Mouse (Mus musculus) forebrain, embryonic 11.5 days (tissue): Measurements from ENCODE around the gene Ppp1r15a. TPM values are rescaled to one million over a fixed set of nuclear protein-coding genes. Genes with fewer than 3 reads are reported as not detected.
"Not testable (repeated sequence)": the region's sequence is repeated elsewhere in the genome, so short reads cannot be mapped to it uniquely, and the experiment has no call there.

Experiments used
- ATAC-seq: fragments of 200-750 bp; cut with Nextera tagmentation; replicated peaks from 2 replicates; pipeline ENCODE4 v1.8.0; 2017; ENCODE audit warnings: moderate TSS enrichment; ENCODE audit not compliant: low FRiP score
- DNase-seq: peaks from one replicate; pipeline ENCODE4 v3.0.0-alpha.2; 2017; ENCODE audit warnings: low spot score
- H3K27ac ChIP-seq: fragments of 300-500 bp; sonication (generic); 2 replicates; pipeline ENCODE4 v1.5.1; 2014; ENCODE audit warnings: low read depth, low read length
- H3K27me3 ChIP-seq: fragments of 300-500 bp; sonication (generic); 2 replicates; pipeline ENCODE4 v1.6.1; 2014; ENCODE audit warnings: mild to moderate bottlenecking, low read length, mixed read lengths; ENCODE audit not compliant: control insufficient read depth, insufficient read depth
- H3K36me3 ChIP-seq: fragments of 300-500 bp; sonication (generic); 2 replicates; pipeline ENCODE4 v1.6.1; 2014; ENCODE audit warnings: mild to moderate bottlenecking, low read length, moderate library complexity, mixed read lengths; ENCODE audit not compliant: control insufficient read depth, insufficient read depth
- H3K4me1 ChIP-seq: fragments of 300-500 bp; sonication (generic); replicated peaks from 2 replicates; pipeline ENCODE4 v1.6.1; 2014; ENCODE audit warnings: low read length, mixed read lengths; ENCODE audit not compliant: control insufficient read depth, insufficient read depth
- H3K4me2 ChIP-seq: fragments of 300-500 bp; sonication (generic); 2 replicates; pipeline ENCODE4 v1.6.1; 2014; ENCODE audit warnings: low read depth, mild to moderate bottlenecking, low read length, moderate library complexity, mixed read lengths; ENCODE audit not compliant: severe bottlenecking
- H3K4me3 ChIP-seq: fragments of 300-500 bp; sonication (generic); 2 replicates; pipeline ENCODE4 v1.5.1; 2014; ENCODE audit warnings: low read depth, low read length
- H3K9ac ChIP-seq: fragments of 300-500 bp; sonication (generic); 2 replicates; pipeline ENCODE4 v1.6.1; 2014; ENCODE audit warnings: low read length
- H3K9me3 ChIP-seq: fragments of 300-500 bp; sonication (generic); 2 replicates; pipeline ENCODE4 v1.6.1; 2016; ENCODE audit warnings: low read length, mixed read lengths; ENCODE audit not compliant: control insufficient read depth
- WGBS: fragments of 180-500 bp; shearing (Covaris S2); extraction: QIAGEN DNeasy Blood & Tissue Kit; methylation state at CpG from one replicate; pipeline ENCODE4 v1.1.7; 2014; 5-methylcytosine and 5-hydroxymethylcytosine counted together
- polyA plus RNA-seq: library from polyadenylated mRNA; unstranded; fragments of >200 nt; fragmentation: Nextera tagmentation; extraction: Ambion mirVana; gene quantifications from 2 replicates; pipeline ENCODE4 v1.2.1, GENCODE M21; 2014

Ppp1r15a gene
- polyA plus RNA-seq, 1 experiment from 2014 or later, result 17.8 TPM

- H3K27me3 ChIP-seq, result no peaks in the 10 kb centered on the region
- ATAC-seq, result no peak
Measured at GRCm38 (mm10) chr7:45539095-45539494, 13.0 kb upstream of the Ppp1r15a start.

GRCm38 (mm10) chr7:45538163-45539041 lies 12.3 kb upstream of the Ppp1r15a start:
- H3K4me3 ChIP-seq, result peak overlapping the region; percentile 50
- no peaks in the 10 kb centered on the region for H3K36me3 ChIP-seq
- 2% methylated on average over 28 of the region's 29 CpGs for WGBS
- peaks cover 2% of the 10 kb centered on the region; the same call in 1 of the 2 replicates for H3K4me1 ChIP-seq
- H3K9me3 ChIP-seq, result no peaks in the 10 kb centered on the region
- H3K4me2 ChIP-seq, result peak overlapping the region; percentile 73
- DNase-seq, result peak; percentile 77
- peak; percentile 81 for ATAC-seq
- no peaks in the 10 kb centered on the region for H3K27me3 ChIP-seq
- peak overlapping the region; percentile 63 for H3K9ac ChIP-seq
- no peak overlapping the region for H3K27ac ChIP-seq

More at GRCm38 (mm10) chr7:45539095-45539494, 13.0 kb upstream of the Ppp1r15a start:
- no peaks in the 10 kb centered on the region for H3K36me3 ChIP-seq
- H3K9me3 ChIP-seq, result no peaks in the 10 kb centered on the region
- DNase-seq, result no peak
- H3K9ac ChIP-seq, result no peak overlapping the region
- WGBS, result 84% methylated on average over 3 of the region's 3 CpGs
- H3K4me1 ChIP-seq, result peaks cover 2% of the 10 kb centered on the region; the same call in 1 of the 2 replicates
- no peak overlapping the region; the same call in 1 of the 2 replicates for H3K4me3 ChIP-seq
- no peak overlapping the region for H3K27ac ChIP-seq
- H3K4me2 ChIP-seq, result no peak overlapping the region

DNA sequence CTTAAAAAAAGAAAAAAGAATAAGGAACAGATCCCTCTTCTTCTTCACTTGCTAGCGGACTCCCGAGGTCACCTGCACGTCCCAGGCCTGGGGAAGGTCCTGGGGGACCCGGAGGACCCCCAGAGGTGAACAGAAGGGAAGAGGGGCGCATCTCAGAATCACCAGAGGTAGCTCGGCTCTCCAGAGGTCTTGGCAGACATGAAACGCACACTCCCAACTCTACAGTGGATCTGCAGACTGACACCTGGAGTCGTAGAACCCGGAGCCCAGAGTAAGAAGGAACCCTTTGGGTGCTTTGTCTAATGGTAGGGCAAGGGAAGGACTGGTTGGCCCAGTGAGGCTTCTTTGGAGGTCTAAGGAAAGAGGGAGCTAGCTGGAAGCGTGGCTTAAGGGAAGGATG lies 11.5 kb upstream of the Ppp1r15a start:
- no peak for ATAC-seq
- H3K4me1 ChIP-seq, result peaks cover 2% of the 10 kb centered on the region; the same call in 1 of the 2 replicates
- peak overlapping the region; percentile 50 for H3K4me3 ChIP-seq
- peak overlapping the region; percentile 63 for H3K9ac ChIP-seq
- peak overlapping the region; percentile 73 for H3K4me2 ChIP-seq
- 76% methylated on average over 10 of the region's 10 CpGs for WGBS
- H3K27ac ChIP-seq, result no peak overlapping the region
- H3K27me3 ChIP-seq, result no peaks in the 10 kb centered on the region
- no peaks in the 10 kb centered on the region for H3K36me3 ChIP-seq
- H3K9me3 ChIP-seq, result no peaks in the 10 kb centered on the region
- no peak for DNase-seq

- 84% methylated on average over 1 of the region's 1 CpGs for WGBS
- H3K4me1 ChIP-seq, result peaks cover 2% of the 10 kb centered on the region; the same call in 1 of the 2 replicates
- H3K4me2 ChIP-seq, result no peak overlapping the region
- no peak overlapping the region for H3K4me3 ChIP-seq
- H3K36me3 ChIP-seq, result no peaks in the 10 kb centered on the region
- H3K9ac ChIP-seq, result no peak overlapping the region
- ATAC-seq (no peak), DNase-seq (no peak)
- H3K9me3 ChIP-seq, result no peaks in the 10 kb centered on the region
- no peak overlapping the region for H3K27ac ChIP-seq
- no peaks in the 10 kb centered on the region for H3K27me3 ChIP-seq
Measured at GRCm38 (mm10) chr7:45535676-45536075, 9.6 kb upstream of the Ppp1r15a start.

DNA sequence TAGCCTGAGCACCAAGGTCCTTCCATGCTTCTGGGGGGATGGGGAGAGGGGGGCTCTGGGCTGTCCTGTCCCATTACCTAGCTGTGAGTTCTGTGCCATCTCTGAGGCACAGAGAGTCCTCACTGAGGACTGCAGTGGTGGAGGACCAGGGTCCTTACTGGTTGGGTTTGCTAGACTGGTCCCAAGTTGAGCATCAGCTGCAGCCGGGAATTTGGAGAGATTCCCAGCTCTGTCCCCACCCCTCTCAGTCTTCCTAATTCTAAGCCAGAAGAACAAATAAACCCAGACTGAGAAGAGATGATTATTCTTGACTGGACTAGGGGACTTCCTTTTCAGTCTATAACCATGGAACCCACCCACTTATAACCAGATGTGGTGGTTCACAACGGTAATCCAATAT lies 4.6 kb upstream of the Ppp1r15a start:
- no peak for DNase-seq
- no peak overlapping the region for H3K4me2 ChIP-seq
- ATAC-seq, result no peak
- no peak overlapping the region for H3K9ac ChIP-seq
- WGBS, result 80% methylated on average over 2 of the region's 2 CpGs
- H3K27ac ChIP-seq, result no peak overlapping the region
- no peaks in the 10 kb centered on the region for H3K9me3 ChIP-seq
- H3K36me3 ChIP-seq, result no peaks in the 10 kb centered on the region
- no peak overlapping the region for H3K4me3 ChIP-seq
- no peaks in the 10 kb centered on the region for H3K27me3 ChIP-seq
- no peaks in the 10 kb centered on the region; the same call in 1 of the 2 replicates for H3K4me1 ChIP-seq

GRCm38 (mm10) chr7:45529461-45529860 lies 3.4 kb upstream of the Ppp1r15a start:
- no peak overlapping the region for H3K4me2 ChIP-seq
- H3K9ac ChIP-seq, result no peak overlapping the region
- H3K27me3 ChIP-seq, result no peaks in the 10 kb centered on the region
- no peaks in the 10 kb centered on the region for H3K36me3 ChIP-seq
- DNase-seq (no peak), ATAC-seq (no peak)
- no peaks in the 10 kb centered on the region for H3K9me3 ChIP-seq
- WGBS, result 22% methylated on average over 6 of the region's 6 CpGs
- H3K27ac ChIP-seq, result no peak overlapping the region
- H3K4me3 ChIP-seq, result no peak overlapping the region
- peaks cover 7% of the 10 kb centered on the region; the same call in 1 of the 2 replicates for H3K4me1 ChIP-seq

- not testable (repeated sequence) for H3K9me3 ChIP-seq, H3K27me3 ChIP-seq, H3K9ac ChIP-seq, H3K4me3 ChIP-seq, ATAC-seq, DNase-seq, H3K27ac ChIP-seq, H3K36me3 ChIP-seq, H3K4me1 ChIP-seq, H3K4me2 ChIP-seq
- WGBS, result 94% methylated on average over 6 of the region's 6 CpGs
Measured at GRCm38 (mm10) chr7:45527169-45527568, 1.1 kb upstream of the Ppp1r15a start.

- 31% methylated on average over 7 of the region's 7 CpGs for WGBS
Measured at GRCm38 (mm10) chr7:45526474-45527120, 529 bp upstream of the Ppp1r15a start.

More at GRCm38 (mm10) chr7:45526474-45527120, 529 bp upstream of the Ppp1r15a start:
- peaks cover 7% of the 10 kb centered on the region; the same call in 1 of the 2 replicates for H3K4me1 ChIP-seq
- peak overlapping the region; percentile 75; the same call in 1 of the 2 replicates for H3K9ac ChIP-seq
- H3K9me3 ChIP-seq, result no peaks in the 10 kb centered on the region
- no peaks in the 10 kb centered on the region for H3K27me3 ChIP-seq
- peak overlapping the region; percentile 68 for H3K4me3 ChIP-seq
- ATAC-seq (no peak), DNase-seq (no peak)
- H3K36me3 ChIP-seq, result no peaks in the 10 kb centered on the region; the same call in 1 of the 2 replicates
- H3K4me2 ChIP-seq, result peak overlapping the region; percentile 43
- 0 out of 2 replicates have a peak overlapping the region, but pooled peaks have one; percentile 42 for H3K27ac ChIP-seq
